Mouse (Mus musculus) olfactory bulb, adult 2 months (tissue): Measurements from ENCODE around the gene Usp36.

Source experiments
- CTCF ChIP-seq: fragments of 200-500 bp; IDR thresholded peaks from 2 replicates; pipeline ENCODE4 v1.5.1; 2012; ENCODE audit warnings: low read depth, mild to moderate bottlenecking, low read length, moderate library complexity; ENCODE audit not compliant: insufficient read depth
- POLR2A ChIP-seq: fragments of 200-500 bp; IDR thresholded peaks from 2 replicates; pipeline ENCODE4 v1.6.1; 2012; ENCODE audit warnings: mild to moderate bottlenecking, low read depth, low read length, moderate library complexity; ENCODE audit not compliant: insufficient read depth

GRCm38 (mm10) chr11:118223416-118224067 is 66.5 kb downstream of the Usp36 start:
- no peak for TF ChIP-seq POLR2A
- no peak for TF ChIP-seq CTCF
